Mouse (Mus musculus) forebrain, embryonic 14.5 days (tissue): ENCODE measurements at regions not wholly inside any gene's neighbourhood (a gene's known extent, or its start where the extent isn't known, plus 50 kb on each side); places are given as distances from the start of the nearest gene placed in this dataset.
A peak's percentile ranks its signal among the peaks of the same experiment; 100 is the strongest.

Experiments used
- ATAC-seq: fragments of 200-750 bp; cut with Nextera tagmentation; 2 replicates; pipeline ENCODE4 v1.8.0; 2017; ENCODE audit warnings: mild to moderate bottlenecking, moderate library complexity
- DNase-seq: peaks from one replicate; pipeline ENCODE4 v3.0.0-alpha.2; 2015; ENCODE audit warnings: low spot score
- H3K27ac ChIP-seq: fragments of 300-500 bp; sonication (generic); 2 replicates; pipeline ENCODE4 v1.5.1; 2014; ENCODE audit warnings: low read depth, mild to moderate bottlenecking, control low read depth, low read length, moderate library complexity
- H3K27me3 ChIP-seq: fragments of 300-500 bp; sonication (generic); replicated peaks from 2 replicates; pipeline ENCODE4 v1.6.1; 2014; ENCODE audit warnings: low read length, control low read depth, mixed read lengths; ENCODE audit not compliant: control insufficient read depth, insufficient read depth
- H3K36me3 ChIP-seq: fragments of 300-500 bp; sonication (generic); 2 replicates; pipeline ENCODE4 v1.6.1; 2014; ENCODE audit warnings: low read length, control low read depth; ENCODE audit not compliant: control insufficient read depth, insufficient read depth
- H3K4me1 ChIP-seq: fragments of 300-500 bp; sonication (generic); 2 replicates; pipeline ENCODE4 v1.6.1; 2014; ENCODE audit warnings: antibody characterized with exemption, low read length, control low read depth; ENCODE audit not compliant: control insufficient read depth, insufficient read depth
- H3K4me2 ChIP-seq: fragments of 300-500 bp; sonication (generic); 2 replicates; pipeline ENCODE4 v1.6.1; 2014; ENCODE audit warnings: mild to moderate bottlenecking, control low read depth, low read length
- H3K4me3 ChIP-seq: fragments of 300-500 bp; sonication (generic); 2 replicates; pipeline ENCODE4 v1.5.1; 2014; ENCODE audit warnings: low read depth, low read length, control low read depth
- H3K9ac ChIP-seq: fragments of 300-500 bp; sonication (generic); 2 replicates; pipeline ENCODE4 v1.6.1; 2014; ENCODE audit warnings: mild to moderate bottlenecking, low read length, control low read depth, moderate library complexity
- H3K9me3 ChIP-seq: fragments of 300-500 bp; sonication (generic); replicated peaks from 2 replicates; pipeline ENCODE4 v1.6.1; 2016; ENCODE audit warnings: low read length, control low read depth, mixed read lengths; ENCODE audit not compliant: control insufficient read depth
- WGBS: fragments of 180-500 bp; shearing (Covaris S2); extraction: QIAGEN DNeasy Blood & Tissue Kit; methylation state at CpG from one replicate; pipeline ENCODE4 v1.1.7; 2014; 5-methylcytosine and 5-hydroxymethylcytosine counted together

DNA sequence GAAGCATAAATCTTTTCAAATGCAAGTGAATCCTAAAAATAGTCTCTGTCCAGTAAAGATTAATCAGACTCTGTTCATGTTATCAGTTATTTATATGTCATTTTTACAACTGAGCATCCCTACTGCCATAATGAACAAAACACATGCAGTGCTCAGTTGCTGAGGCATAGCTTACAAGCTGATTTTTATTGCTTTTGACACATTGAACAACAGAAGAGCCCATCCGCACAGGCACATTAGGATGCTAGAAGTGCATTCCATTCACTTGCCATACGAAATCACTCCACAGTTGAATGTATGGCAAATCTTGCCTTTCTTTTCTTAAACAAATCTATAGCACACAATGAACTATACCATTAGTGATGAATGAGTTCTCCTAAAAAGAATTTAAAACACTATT, 636.2 kb upstream of the Bche start:
- WGBS, result 64% methylated on average over 2 of the region's 2 CpGs
- Histone ChIP-seq H3K9ac (no peak overlapping the region), H3K9me3 (no peaks in the 10 kb centered on the region), H3K4me3 (no peak overlapping the region), H3K27me3 (no peaks in the 10 kb centered on the region), H3K27ac (no peak overlapping the region), H3K36me3 (no peaks in the 10 kb centered on the region), H3K4me2 (no peak overlapping the region), H3K4me1 (no peaks in the 10 kb centered on the region)
- ATAC-seq, result no peak
- peak; percentile 8 for DNase-seq
